In genomic region chr4:125571651-125572311, GRCm38 (mm10) we compare ENCODE assay signal across 24 mouse cellular contexts.
DNase-seq lines count a peak whose midpoint lies in the region; ATAC-seq and TF ChIP-seq lines count a peak whose summit lies in the region.
"Had no signal": no experiment of that assay in that cellular context is flagged by ENCODE, and none has a peak within 500 bp of the region (broad histone marks: within the 10 kb centered on the region; RNA-seq: fewer than 3 reads in every experiment).

No protein-coding gene starts in this region.

- no peak for TF ChIP-seq CTCF in forebrain, postnatal 0 days (IDR thresholded peaks at IDR 0.05; ENCODE audit: low read depth)
- no peak for TF ChIP-seq CTCF in thymus, adult 2 months (IDR thresholded peaks at IDR 0.05; ENCODE audit: borderline replicate concordance, control insufficient read depth, extremely low read depth, insufficient read depth, low read length, poor library complexity)

- H3K4me3 ChIP-seq in forebrain, embryonic 13.5 days: no peak overlapping the region
- no peak overlapping the region for H3K4me3 ChIP-seq in forebrain, postnatal 0 days (ENCODE audit: low read depth, low read length)
- H3K4me3 ChIP-seq in midbrain, embryonic 11.5 days (ENCODE audit: low read depth, low read length): no peak overlapping the region
- no peak overlapping the region for H3K4me3 ChIP-seq in midbrain, embryonic 10.5 days
- 0 out of 2 replicates have a peak overlapping the region, but pooled peaks have one; percentile 2 for H3K4me3 ChIP-seq in embryonic facial prominence, embryonic 10.5 days
- H3K4me3 ChIP-seq in midbrain, embryonic 16.5 days (ENCODE audit: low read depth, low read length): no peak overlapping the region
- no peak overlapping the region for H3K4me3 ChIP-seq in thymus, adult 2 months (ENCODE audit: control insufficient read depth, insufficient read depth, low read length)
- H3K4me3 ChIP-seq: gastrocnemius, adult 2 months; layer of hippocampus, adult 2 months; liver, embryonic 13.5 days; neural tube, embryonic 12.5 days had no signal

- WGBS in forebrain, embryonic 13.5 days: 44% methylated on average over 12 of the region's 12 CpGs
- 37% methylated on average over 12 of the region's 12 CpGs for WGBS in forebrain, postnatal 0 days
- WGBS in midbrain, embryonic 11.5 days: 35% methylated on average over 12 of the region's 12 CpGs
- 38% methylated on average over 12 of the region's 12 CpGs for WGBS in midbrain, embryonic 10.5 days
- 24% methylated on average over 12 of the region's 12 CpGs for WGBS in embryonic facial prominence, embryonic 10.5 days
- WGBS in midbrain, embryonic 16.5 days: 29% methylated on average over 12 of the region's 12 CpGs
- WGBS in thymus, adult 2 months: 37% methylated on average over 12 of the region's 12 CpGs

- TF ChIP-seq POLR2A in thymus, adult 2 months (IDR thresholded peaks at IDR 0.05; ENCODE audit: control insufficient read depth, extremely low read depth, insufficient read depth, low read length, poor library complexity): no peak

- ATAC-seq in forebrain, embryonic 13.5 days: 0 out of 2 replicates have a peak, but pooled peaks have one; percentile 22
- ATAC-seq in forebrain, postnatal 0 days: no peak; the same call in 1 of the 2 replicates
- no peak for ATAC-seq in midbrain, embryonic 11.5 days (ENCODE audit: low FRiP score)
- peak; percentile 34; the same call in 1 of the 2 replicates for ATAC-seq in midbrain, embryonic 16.5 days
- ATAC-seq in activated CD4-positive, CD25-positive, alpha-beta regulatory T cell, adult 4 months: no peak
- ATAC-seq: hindbrain, postnatal 0 days; intestine, embryonic 16.5 days had no signal

- H3K27ac ChIP-seq in forebrain, embryonic 13.5 days: no peak overlapping the region; the same call in 1 of the 2 replicates
- no peak overlapping the region for H3K27ac ChIP-seq in forebrain, postnatal 0 days (ENCODE audit: low read depth, low read length)
- H3K27ac ChIP-seq in midbrain, embryonic 11.5 days (ENCODE audit: low read depth, low read length): no peak overlapping the region
- H3K27ac ChIP-seq in midbrain, embryonic 10.5 days (replicated peaks): no peak overlapping the region; the same call in 1 of the 2 replicates
- no peak overlapping the region for H3K27ac ChIP-seq in embryonic facial prominence, embryonic 10.5 days (replicated peaks)
- peak overlapping the region; percentile 28; the same call in 1 of the 2 replicates for H3K27ac ChIP-seq in midbrain, embryonic 16.5 days (ENCODE audit: low read length)
- H3K27ac ChIP-seq in thymus, adult 2 months (ENCODE audit: control insufficient read depth, insufficient read depth, low read length): no peak overlapping the region
- H3K27ac ChIP-seq: gastrocnemius, adult 2 months; hindbrain, postnatal 0 days; layer of hippocampus, adult 2 months; liver, embryonic 13.5 days; neural tube, embryonic 12.5 days had no signal

- H3K36me3 ChIP-seq in forebrain, embryonic 13.5 days (ENCODE audit: poor library complexity, severe bottlenecking): no peaks in the 10 kb centered on the region
- H3K36me3 ChIP-seq in forebrain, postnatal 0 days (ENCODE audit: insufficient read depth): no peaks in the 10 kb centered on the region
- no peaks in the 10 kb centered on the region for H3K36me3 ChIP-seq in midbrain, embryonic 11.5 days (ENCODE audit: control insufficient read depth, insufficient read depth, low read length)
- H3K36me3 ChIP-seq in midbrain, embryonic 10.5 days: no peaks in the 10 kb centered on the region
- H3K36me3 ChIP-seq in embryonic facial prominence, embryonic 10.5 days (replicated peaks): no peaks in the 10 kb centered on the region
- no peaks in the 10 kb centered on the region for H3K36me3 ChIP-seq in midbrain, embryonic 16.5 days (ENCODE audit: control insufficient read depth, insufficient read depth, low read length)
- H3K36me3 ChIP-seq in thymus, adult 2 months (ENCODE audit: control insufficient read depth, insufficient read depth, low read length): no peaks in the 10 kb centered on the region
- H3K36me3 ChIP-seq: G1E; liver, embryonic 13.5 days; neural tube, embryonic 12.5 days had no signal

- no peak for DNase-seq in forebrain, postnatal 0 days
- DNase-seq in midbrain, embryonic 11.5 days (ENCODE audit: low spot score, missing footprints): peak; percentile 82
- no peak for DNase-seq in midbrain, embryonic 10.5 days (ENCODE audit: low spot score)
- DNase-seq in embryonic facial prominence, embryonic 10.5 days (ENCODE audit: low spot score): no peak
- DNase-seq in thymus, adult 2 months: no peak
- DNase-seq: adrenal gland, adult 8-10 months; cerebellum, adult 2 months; gastrocnemius, adult 2 months; kidney, adult 9 months; kidney, postnatal 14 days; liver, embryonic 13.5 days; lung, adult 2 months; lung, postnatal 14 days; thymus, adult 18-20 months; thymus, postnatal 4 days had no signal

- H3K9ac ChIP-seq in forebrain, embryonic 13.5 days: no peak overlapping the region
- no peak overlapping the region for H3K9ac ChIP-seq in forebrain, postnatal 0 days
- H3K9ac ChIP-seq in midbrain, embryonic 11.5 days (ENCODE audit: low read length): no peak overlapping the region
- H3K9ac ChIP-seq in midbrain, embryonic 16.5 days (ENCODE audit: low read depth, low read length): peak overlapping the region; percentile 33; the same call in 1 of the 2 replicates
- H3K9ac ChIP-seq: liver, embryonic 13.5 days; neural tube, embryonic 12.5 days had no signal

- H3K27me3 ChIP-seq in forebrain, embryonic 13.5 days: peaks cover 20% of the 10 kb centered on the region
- H3K27me3 ChIP-seq in forebrain, postnatal 0 days (ENCODE audit: insufficient read depth, low read length): no peaks in the 10 kb centered on the region
- H3K27me3 ChIP-seq in midbrain, embryonic 11.5 days (ENCODE audit: control insufficient read depth, insufficient read depth, low read length): no peaks in the 10 kb centered on the region
- peaks cover 50% of the 10 kb centered on the region for H3K27me3 ChIP-seq in midbrain, embryonic 10.5 days (ENCODE audit: low read depth, poor library complexity, severe bottlenecking)
- peaks cover 53% of the 10 kb centered on the region for H3K27me3 ChIP-seq in embryonic facial prominence, embryonic 10.5 days (replicated peaks; ENCODE audit: low read depth, poor library complexity, severe bottlenecking)
- no peaks in the 10 kb centered on the region for H3K27me3 ChIP-seq in midbrain, embryonic 16.5 days (ENCODE audit: control insufficient read depth, insufficient read depth, low read depth, low read length)
- H3K27me3 ChIP-seq in thymus, adult 2 months (ENCODE audit: control insufficient read depth, insufficient read depth, low read length): no peaks in the 10 kb centered on the region

- no peaks in the 10 kb centered on the region for H3K9me3 ChIP-seq in forebrain, embryonic 13.5 days (replicated peaks)
- H3K9me3 ChIP-seq in forebrain, postnatal 0 days (ENCODE audit: low read length): no peaks in the 10 kb centered on the region
- no peaks in the 10 kb centered on the region for H3K9me3 ChIP-seq in midbrain, embryonic 11.5 days (ENCODE audit: control insufficient read depth, low read length)
- H3K9me3 ChIP-seq in midbrain, embryonic 10.5 days (replicated peaks): no peaks in the 10 kb centered on the region
- no peaks in the 10 kb centered on the region for H3K9me3 ChIP-seq in embryonic facial prominence, embryonic 10.5 days
- H3K9me3 ChIP-seq in midbrain, embryonic 16.5 days (replicated peaks; ENCODE audit: control insufficient read depth, low read length, poor library complexity, severe bottlenecking): no peaks in the 10 kb centered on the region
- H3K9me3 ChIP-seq: liver, embryonic 13.5 days; neural tube, embryonic 12.5 days had no signal

- H3K4me1 ChIP-seq in forebrain, embryonic 13.5 days: peaks cover 39% of the 10 kb centered on the region
- H3K4me1 ChIP-seq in forebrain, postnatal 0 days (ENCODE audit: insufficient read depth): peaks cover 5% of the 10 kb centered on the region
- peaks cover 5% of the 10 kb centered on the region for H3K4me1 ChIP-seq in midbrain, embryonic 11.5 days (ENCODE audit: control insufficient read depth, insufficient read depth, low read length)
- peaks cover 43% of the 10 kb centered on the region for H3K4me1 ChIP-seq in midbrain, embryonic 10.5 days
- peaks cover 41% of the 10 kb centered on the region for H3K4me1 ChIP-seq in embryonic facial prominence, embryonic 10.5 days
- H3K4me1 ChIP-seq in midbrain, embryonic 16.5 days (ENCODE audit: control insufficient read depth, insufficient read depth, low read length): peaks cover 27% of the 10 kb centered on the region
- no peaks in the 10 kb centered on the region for H3K4me1 ChIP-seq in thymus, adult 2 months (replicated peaks; ENCODE audit: control insufficient read depth, insufficient read depth, low read length)
- H3K4me1 ChIP-seq: liver, embryonic 13.5 days had no signal

- no peak overlapping the region for H3K4me2 ChIP-seq in forebrain, embryonic 13.5 days
- no peak overlapping the region for H3K4me2 ChIP-seq in forebrain, postnatal 0 days (ENCODE audit: low read depth)
- no peak overlapping the region for H3K4me2 ChIP-seq in midbrain, embryonic 11.5 days
- H3K4me2 ChIP-seq in midbrain, embryonic 16.5 days (ENCODE audit: low read length): 0 out of 2 replicates have a peak overlapping the region, but pooled peaks have one; percentile 14
- H3K4me2 ChIP-seq: heart, embryonic 11.5 days; liver, embryonic 13.5 days; neural tube, embryonic 12.5 days had no signal

Comparison
In these comparisons a context has a peak if more than half of its experiments do, and no peak if none do; other contexts are left out.
1. ATAC-seq: peak in forebrain, embryonic 13.5 days (single experiment) and midbrain, embryonic 16.5 days (single experiment); none in forebrain, postnatal 0 days (single experiment), midbrain, embryonic 11.5 days (single experiment) and activated CD4-positive, CD25-positive, alpha-beta regulatory T cell, adult 4 months (single experiment).